Mouse (Mus musculus): ENCODE measurements around the gene Ifnk. TPM values are rescaled to one million over a fixed set of nuclear protein-coding genes. Genes with fewer than 3 reads are reported as not detected.

The Ifnk gene
- not detected for total RNA-seq (2021)

DNA sequence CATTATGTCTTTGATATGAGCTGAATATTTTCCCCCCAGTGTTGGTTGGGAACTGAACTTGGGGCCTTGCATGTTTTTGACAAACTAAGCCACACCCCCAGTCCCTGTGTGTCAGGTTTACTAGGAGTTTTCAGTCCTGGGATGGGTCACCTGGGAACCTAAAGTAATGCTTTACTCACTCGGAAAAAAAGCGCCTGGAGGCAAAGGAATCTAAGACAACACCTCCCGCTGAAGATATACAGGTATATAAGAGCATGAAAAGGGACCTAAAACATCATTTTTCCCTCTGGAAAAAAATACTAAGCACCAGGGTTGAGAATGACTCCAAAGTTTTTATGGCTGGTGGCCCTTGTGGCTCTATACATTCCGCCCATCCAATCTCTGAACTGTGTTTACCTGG lies at the start of gene Ifnk:
Ifnk (plus strand) TSS at position 301 of the 400 bp plus-strand sequence.
- intact Hi-C loops (cut with DNase I): no loop called here
- no peak for DNase-seq (ENCODE audit: low spot score in 2 of 2)

- intact Hi-C loops (cut with DNase I): no loop called here
- DNase-seq (ENCODE audit: low spot score in 2 of 2): no peak
Measured at GRCm38 (mm10) chr4:35105115-35105773, 46.6 kb upstream of the Ifnk start.

DNA sequence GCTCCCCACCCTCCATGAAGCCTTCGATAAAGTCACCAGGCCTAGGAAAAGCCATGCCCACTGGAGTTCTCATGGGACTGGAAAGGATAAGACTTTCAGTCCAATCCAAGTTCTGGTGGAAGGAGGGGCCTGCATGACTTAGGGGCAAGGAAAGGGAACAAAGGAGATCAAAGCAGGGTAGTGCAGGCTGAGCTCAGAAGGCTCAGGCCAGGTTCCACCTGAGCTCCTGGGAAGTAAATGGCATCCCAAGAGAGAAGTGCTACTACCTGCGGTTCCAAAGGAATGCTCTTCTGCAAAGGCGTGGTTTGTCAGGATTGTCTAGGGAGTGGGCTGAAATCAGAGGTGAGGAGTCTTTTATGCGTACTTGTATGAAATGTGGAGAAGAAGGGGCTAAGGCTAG lies 39.4 kb upstream of the Ifnk start:
- no peak for DNase-seq (ENCODE audit: low spot score in 2 of 2)
- intact Hi-C loops (cut with DNase I): no loop called here

GRCm38 (mm10) chr4:35113516-35114248 lies 38.2 kb upstream of the Ifnk start:
- intact Hi-C loops (cut with DNase I): no loop called here
- no peak for DNase-seq (ENCODE audit: low spot score in 2 of 2)

- intact Hi-C loops (cut with DNase I): no loop called here
- DNase-seq (ENCODE audit: low spot score in 2 of 2): no peak
Measured at GRCm38 (mm10) chr4:35114950-35115349, 36.9 kb upstream of the Ifnk start.

- intact Hi-C loops (cut with DNase I): no loop called here
- DNase-seq (ENCODE audit: low spot score in 2 of 2): no peak
Measured at GRCm38 (mm10) chr4:35115933-35116332, 35.9 kb upstream of the Ifnk start.

GRCm38 (mm10) chr4:35117144-35117543 lies 34.7 kb upstream of the Ifnk start:
- intact Hi-C loops (cut with DNase I): no loop called here
- DNase-seq (ENCODE audit: low spot score in 2 of 2): no peak

GRCm38 (mm10) chr4:35118851-35119250 lies 33.0 kb upstream of the Ifnk start:
- intact Hi-C loops (cut with DNase I): no loop called here

GRCm38 (mm10) chr4:35120159-35120558 lies 31.7 kb upstream of the Ifnk start:
- no peak for DNase-seq (ENCODE audit: low spot score in 2 of 2)
- intact Hi-C loops (cut with DNase I): no loop called here

More at GRCm38 (mm10) chr4:35118851-35119250, 33.0 kb upstream of the Ifnk start:
- DNase-seq (ENCODE audit: low spot score in 2 of 2): no peak

DNA sequence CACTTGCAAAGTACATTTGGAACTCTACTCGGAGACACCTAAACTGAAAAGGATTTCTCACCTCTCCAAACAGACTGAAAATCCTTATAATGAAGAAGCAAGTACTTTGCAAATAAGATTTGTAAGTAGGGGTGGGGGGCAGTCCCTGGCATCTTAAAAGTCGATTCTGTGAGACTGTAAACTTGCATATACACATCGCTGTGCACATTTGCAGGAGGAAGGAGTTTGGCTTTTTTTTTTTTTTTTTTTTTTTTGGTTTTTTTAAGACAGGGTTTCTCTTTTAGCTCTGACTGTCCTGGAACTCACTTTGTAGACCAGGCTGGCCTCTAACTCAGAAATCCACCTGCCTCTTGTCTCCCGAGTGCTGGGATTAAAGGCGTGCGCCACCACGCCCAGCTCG lies 31.3 kb upstream of the Ifnk start:
- intact Hi-C loops (cut with DNase I): no loop called here
- DNase-seq (ENCODE audit: low spot score in 2 of 2): no peak

DNA sequence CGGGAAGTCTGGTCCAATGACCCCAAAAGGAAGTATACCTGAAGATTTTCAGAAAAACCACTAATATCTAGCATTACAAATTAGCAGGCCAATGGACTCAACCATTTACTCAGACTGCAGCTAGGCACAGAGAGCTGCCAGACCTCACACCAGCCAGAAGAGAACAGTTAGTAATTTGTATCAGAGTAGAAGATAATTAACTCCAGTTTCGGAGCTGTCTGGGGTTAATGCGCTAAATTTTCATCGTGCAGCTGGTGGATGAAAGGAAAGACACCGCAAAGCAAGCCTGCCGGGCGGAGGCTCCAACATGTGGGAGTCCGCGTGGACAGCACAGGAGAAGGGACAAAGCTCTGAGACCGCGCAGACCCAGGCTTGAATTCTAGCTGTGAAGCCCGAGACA lies 30.8 kb upstream of the Ifnk start:
- no peak for DNase-seq (ENCODE audit: low spot score in 2 of 2)

GRCm38 (mm10) chr4:35123087-35123486 lies 28.8 kb upstream of the Ifnk start:
- DNase-seq (ENCODE audit: low spot score in 2 of 2): no peak
- intact Hi-C loops (cut with DNase I): no loop called here

More for the DNA sequence above, 30.8 kb upstream of the Ifnk start:
- intact Hi-C loops (cut with DNase I): no loop called here

GRCm38 (mm10) chr4:35124027-35124426 lies 27.8 kb upstream of the Ifnk start:
- no peak for DNase-seq (ENCODE audit: low spot score in 2 of 2)
- intact Hi-C loops (cut with DNase I): no loop called here

DNA sequence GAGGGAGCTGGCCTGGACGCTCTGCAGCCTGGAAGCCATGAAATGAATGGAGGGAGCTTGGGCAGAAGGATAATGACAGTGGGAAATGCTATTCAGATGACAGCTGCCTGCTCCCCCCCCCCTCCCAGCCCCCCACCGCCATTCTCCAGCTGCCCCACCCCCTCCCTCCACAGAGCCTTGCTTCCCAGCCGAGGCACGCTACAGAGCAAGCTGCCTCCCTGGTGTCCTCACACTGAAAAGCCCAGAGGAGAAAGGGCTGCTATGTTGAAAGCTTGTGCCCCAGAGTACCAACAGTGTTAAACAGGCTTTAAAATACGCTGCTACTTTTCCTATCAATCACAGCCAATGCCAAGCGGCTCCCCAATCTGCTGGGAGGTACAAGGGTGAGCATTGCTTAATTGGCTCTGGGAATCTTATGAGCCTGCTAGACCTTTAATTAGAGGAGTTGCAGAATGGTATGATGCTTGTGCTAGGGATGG lies 26.5 kb upstream of the Ifnk start:
- DNase-seq (ENCODE audit: low spot score in 2 of 2): no peak

DNA sequence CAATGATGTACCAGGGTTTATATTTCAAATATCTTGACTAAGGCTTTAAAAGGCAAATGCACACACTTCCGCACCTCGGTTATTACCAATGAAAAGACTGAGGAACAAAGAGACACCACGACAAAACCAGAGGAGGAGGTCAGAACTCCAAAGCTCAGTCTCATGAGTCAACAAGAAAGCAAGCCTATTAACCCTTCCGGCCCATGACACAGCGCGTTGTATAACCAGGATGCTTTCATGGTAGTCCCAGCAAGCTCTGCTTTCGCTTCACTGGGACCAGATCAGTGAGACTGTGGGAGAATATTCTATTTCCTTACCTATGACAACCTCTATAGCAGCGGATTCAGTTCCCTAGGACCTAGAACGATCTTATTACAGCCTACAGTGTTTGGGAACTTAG lies 25.1 kb upstream of the Ifnk start:
- intact Hi-C loops (cut with DNase I): no loop called here
- DNase-seq (ENCODE audit: low spot score in 2 of 2): no peak

More for the DNA sequence above, 26.5 kb upstream of the Ifnk start:
- intact Hi-C loops (cut with DNase I): no loop called here

DNA sequence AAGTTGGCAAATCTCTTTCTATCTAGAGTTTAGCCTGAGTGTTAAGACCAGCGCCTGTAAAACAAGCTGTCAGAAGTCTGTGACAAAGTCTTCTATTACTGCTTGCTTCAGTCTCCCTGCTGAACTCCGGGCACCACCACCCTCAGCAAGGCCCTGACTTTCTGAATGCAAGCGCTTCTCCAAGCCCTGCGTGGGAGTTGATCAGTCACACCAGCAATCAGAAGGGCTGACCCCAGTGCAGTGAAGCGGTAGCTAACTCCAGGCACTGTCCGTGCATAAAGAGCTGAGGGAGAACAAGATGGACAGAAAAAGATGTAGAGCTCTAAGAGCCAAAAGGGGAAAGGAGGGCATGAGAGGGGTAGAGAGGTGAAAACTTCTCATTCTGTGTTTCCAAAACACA lies 24.1 kb upstream of the Ifnk start:
- intact Hi-C loops (cut with DNase I): no loop called here
- DNase-seq (ENCODE audit: low spot score in 2 of 2): no peak

- intact Hi-C loops (cut with DNase I): no loop called here
- no peak for DNase-seq (ENCODE audit: low spot score in 2 of 2)
Measured at GRCm38 (mm10) chr4:35130411-35130948, 21.4 kb upstream of the Ifnk start.

GRCm38 (mm10) chr4:35131592-35131991 lies 20.3 kb upstream of the Ifnk start:
- intact Hi-C loops (cut with DNase I): no loop called here

GRCm38 (mm10) chr4:35133411-35133810 lies 18.4 kb upstream of the Ifnk start:
- intact Hi-C loops (cut with DNase I): no loop called here
- no peak for DNase-seq (ENCODE audit: low spot score in 2 of 2)

More at GRCm38 (mm10) chr4:35131592-35131991, 20.3 kb upstream of the Ifnk start:
- no peak for DNase-seq (ENCODE audit: low spot score in 2 of 2)

DNA sequence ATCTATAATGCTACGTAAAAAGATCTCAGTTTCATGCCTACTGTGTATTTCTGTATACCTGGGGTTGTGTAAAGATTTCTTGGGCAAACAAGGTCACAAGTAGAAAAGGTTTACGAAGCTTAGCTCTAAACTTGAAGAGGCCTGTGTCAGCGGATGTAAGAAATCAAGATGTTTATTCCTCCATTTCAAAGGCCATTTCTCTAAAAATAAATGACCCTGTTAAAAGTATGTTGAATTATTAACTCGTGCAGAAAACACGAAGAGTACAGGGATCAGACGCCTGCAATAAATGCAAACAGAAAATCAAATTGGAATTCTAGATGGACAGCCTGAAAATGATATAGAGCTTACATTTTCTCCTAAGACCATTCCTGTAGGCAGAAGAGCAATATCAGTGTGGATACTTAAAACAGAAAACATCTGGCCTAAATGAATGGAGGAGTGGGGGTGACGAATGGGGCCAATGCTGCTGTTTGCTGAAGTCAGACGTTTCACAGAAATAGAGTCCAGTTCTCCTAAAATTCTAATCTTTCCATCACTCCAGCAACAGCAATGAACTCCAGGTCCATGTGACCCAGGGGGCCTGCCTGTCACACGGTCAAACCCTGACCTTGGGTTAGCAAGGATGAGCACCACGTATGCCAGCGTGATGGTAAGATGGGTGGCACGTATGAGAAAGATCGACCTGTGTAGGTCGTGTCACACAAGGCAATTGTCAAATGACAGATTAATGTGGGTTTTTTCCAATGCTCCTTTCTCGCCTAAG lies 16.8 kb upstream of the Ifnk start:
- intact Hi-C loops (cut with DNase I): no loop called here
- no peak for DNase-seq (ENCODE audit: low spot score in 2 of 2)

Data from left cerebral cortex, postnatal 36 days (tissue).